Mouse (Mus musculus): Measurements from ENCODE around the gene Vsir. TPM values are rescaled to one million over a fixed set of nuclear protein-coding genes. Genes with fewer than 3 reads are reported as not detected.

The Vsir gene
- polyA plus RNA-seq, 1 experiment from 2014 or later = 4.9 TPM

DNA sequence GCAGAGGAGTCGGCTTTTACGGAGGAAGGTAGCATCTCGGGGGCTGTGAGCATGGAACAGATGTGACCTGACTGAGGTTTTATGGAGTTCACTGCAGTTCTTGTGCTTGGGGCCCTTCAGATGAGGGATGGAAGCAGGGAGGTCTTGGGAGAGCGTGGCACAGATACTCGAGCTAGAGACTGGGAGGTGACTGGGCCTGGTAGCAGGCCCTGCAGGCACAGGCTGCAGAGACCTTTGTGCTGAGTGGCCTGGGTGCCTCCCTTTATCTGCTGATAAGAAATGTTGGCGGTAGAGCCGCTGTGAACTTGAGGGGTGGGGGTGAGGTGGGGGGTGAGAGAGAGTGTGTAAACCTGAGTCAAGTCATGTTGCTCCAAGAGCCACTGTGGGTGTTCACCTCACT, 12.1 kb upstream of the Vsir start:
- Histone ChIP-seq H3K4me3 (ENCODE audit: low read depth, low read length) (no peak overlapping the region), H3K36me3 (ENCODE audit: control insufficient read depth, insufficient read depth, low read length) (no peaks in the 10 kb centered on the region), H3K27ac (ENCODE audit: low read length) (no peak overlapping the region), H3K4me2 (replicated peaks; ENCODE audit: low read depth, low read length) (no peak overlapping the region), H3K4me1 (ENCODE audit: control insufficient read depth, insufficient read depth, low read length) (peaks cover 6% of the 10 kb centered on the region), H3K9me3 (ENCODE audit: control insufficient read depth, low read depth, low read length) (no peaks in the 10 kb centered on the region), H3K9ac (replicated peaks; ENCODE audit: low read depth, low read length) (no peak overlapping the region), H3K27me3 (ENCODE audit: control insufficient read depth, insufficient read depth, low read length) (no peaks in the 10 kb centered on the region)
- peak; percentile 75; the same call in 1 of the 2 replicates for ATAC-seq (ENCODE audit: insufficient number of reproducible peaks, insufficient read depth, low FRiP score, low read depth)
- 61% methylated on average over 7 of the region's 7 CpGs for WGBS

DNA sequence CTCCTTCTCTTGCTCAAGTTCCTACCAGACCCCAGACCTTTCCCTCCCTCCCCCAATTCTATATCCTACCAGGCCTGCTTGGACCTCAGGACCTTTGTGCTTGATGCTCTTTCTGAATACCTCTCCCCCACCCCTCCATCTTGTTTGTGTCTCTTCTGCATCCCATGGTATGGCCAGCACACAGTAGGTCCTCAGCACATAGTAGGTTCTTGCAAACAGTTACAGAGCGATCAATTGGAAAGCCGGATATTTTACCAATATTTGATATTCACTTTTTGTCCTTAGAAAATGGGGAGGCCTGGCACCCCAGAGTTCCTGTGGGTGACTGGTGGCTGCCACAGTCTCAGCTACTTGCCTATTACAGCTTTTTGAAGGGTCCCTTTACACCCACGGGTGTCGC, 11.6 kb upstream of the Vsir start:
- Histone ChIP-seq H3K4me3 (ENCODE audit: low read depth, low read length) (no peak overlapping the region), H3K4me2 (replicated peaks; ENCODE audit: low read depth, low read length) (no peak overlapping the region), H3K9me3 (ENCODE audit: control insufficient read depth, low read depth, low read length) (no peaks in the 10 kb centered on the region), H3K9ac (replicated peaks; ENCODE audit: low read depth, low read length) (no peak overlapping the region), H3K4me1 (ENCODE audit: control insufficient read depth, insufficient read depth, low read length) (peaks cover 2% of the 10 kb centered on the region), H3K36me3 (ENCODE audit: control insufficient read depth, insufficient read depth, low read length) (no peaks in the 10 kb centered on the region), H3K27ac (ENCODE audit: low read length) (no peak overlapping the region), H3K27me3 (ENCODE audit: control insufficient read depth, insufficient read depth, low read length) (no peaks in the 10 kb centered on the region)
- WGBS = 88% methylated on average over 4 of the region's 4 CpGs
- no peak for ATAC-seq (ENCODE audit: insufficient number of reproducible peaks, insufficient read depth, low FRiP score, low read depth)

DNA sequence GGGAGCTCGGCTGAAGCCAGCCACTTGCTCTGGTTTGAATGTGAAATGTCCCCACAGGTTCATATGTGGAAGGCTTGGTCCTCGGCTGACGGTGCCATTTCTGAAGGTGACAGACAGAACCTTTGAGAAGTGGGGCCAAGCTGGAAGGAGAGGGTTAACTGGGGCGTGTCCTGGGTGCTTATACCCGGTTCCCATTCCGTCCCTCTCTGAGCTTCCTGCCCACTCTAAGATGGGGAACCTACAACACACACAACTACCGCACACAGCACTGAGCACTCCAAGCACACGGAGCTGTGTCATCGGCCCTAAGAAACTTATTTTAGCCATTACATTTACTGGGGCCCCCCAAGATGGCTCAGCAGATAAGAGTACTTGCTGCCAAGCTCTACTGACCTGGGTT, 5.1 kb upstream of the Vsir start:
- no peaks in the 10 kb centered on the region for H3K36me3 ChIP-seq (ENCODE audit: control insufficient read depth, insufficient read depth, low read length)
- H3K4me1 ChIP-seq (ENCODE audit: control insufficient read depth, insufficient read depth, low read length) = peaks cover 4% of the 10 kb centered on the region; the same call in 1 of the 2 replicates
- WGBS = 69% methylated on average over 9 of the region's 9 CpGs
- no peak overlapping the region for H3K27ac ChIP-seq (ENCODE audit: low read length)
- H3K27me3 ChIP-seq (ENCODE audit: control insufficient read depth, insufficient read depth, low read length) = no peaks in the 10 kb centered on the region
- no peak overlapping the region for H3K4me2 ChIP-seq (replicated peaks; ENCODE audit: low read depth, low read length)
- no peak for ATAC-seq (ENCODE audit: insufficient number of reproducible peaks, insufficient read depth, low FRiP score, low read depth)
- H3K9ac ChIP-seq (replicated peaks; ENCODE audit: low read depth, low read length) = no peak overlapping the region
- H3K9me3 ChIP-seq (ENCODE audit: control insufficient read depth, low read depth, low read length) = no peaks in the 10 kb centered on the region
- no peak overlapping the region for H3K4me3 ChIP-seq (ENCODE audit: low read depth, low read length)

DNA sequence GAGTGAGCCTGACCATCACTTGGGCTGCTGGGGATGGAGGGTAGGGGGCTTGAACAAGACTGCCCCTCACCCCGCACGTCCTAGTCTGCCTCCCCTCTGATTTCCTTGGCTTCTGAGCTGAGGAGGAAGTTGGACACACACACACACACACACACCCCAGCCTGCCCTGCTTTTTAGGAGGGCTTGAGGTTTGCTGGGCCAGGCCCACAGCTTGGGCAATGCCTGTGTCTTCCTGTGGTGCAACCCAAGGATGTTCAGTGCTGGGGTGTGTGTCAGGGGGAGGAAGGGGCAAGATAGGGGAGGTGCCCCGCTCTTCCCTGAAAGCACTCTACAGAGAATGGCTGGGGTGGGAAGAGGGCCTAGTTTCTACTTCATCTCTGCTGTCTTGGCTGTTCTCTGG, 2.5 kb upstream of the Vsir start:
- Histone ChIP-seq H3K36me3 (ENCODE audit: control insufficient read depth, insufficient read depth, low read length) (no peaks in the 10 kb centered on the region), H3K4me2 (replicated peaks; ENCODE audit: low read depth, low read length) (no peak overlapping the region), H3K9ac (replicated peaks; ENCODE audit: low read depth, low read length) (no peak overlapping the region), H3K4me3 (ENCODE audit: low read depth, low read length) (no peak overlapping the region), H3K27ac (ENCODE audit: low read length) (no peak overlapping the region), H3K27me3 (ENCODE audit: control insufficient read depth, insufficient read depth, low read length) (no peaks in the 10 kb centered on the region), H3K4me1 (ENCODE audit: control insufficient read depth, insufficient read depth, low read length) (peaks cover 24% of the 10 kb centered on the region), H3K9me3 (ENCODE audit: control insufficient read depth, low read depth, low read length) (no peaks in the 10 kb centered on the region)
- ATAC-seq (ENCODE audit: insufficient number of reproducible peaks, insufficient read depth, low FRiP score, low read depth) = no peak
- WGBS = 78% methylated on average over 3 of the region's 3 CpGs

DNA sequence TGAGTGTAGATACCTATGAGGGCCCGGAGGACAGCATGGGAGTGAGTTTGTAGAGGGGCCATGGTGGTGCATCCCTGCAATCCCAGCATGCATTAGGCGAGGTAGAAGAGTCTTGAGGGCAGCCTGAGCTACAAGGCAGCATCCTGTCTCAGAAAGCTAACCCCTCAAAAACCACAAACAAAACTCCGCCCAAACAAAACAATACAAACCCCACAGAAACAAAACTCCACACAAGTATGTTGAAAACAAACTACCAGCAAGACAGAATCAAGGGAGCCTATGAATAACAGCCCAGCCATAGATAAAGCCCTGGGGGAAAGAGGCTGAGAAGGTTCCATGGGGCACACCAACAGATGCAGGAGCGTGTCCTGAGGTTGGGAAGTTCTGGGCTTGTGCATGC, 595 bp upstream of the Vsir start:
- Histone ChIP-seq H3K27ac (ENCODE audit: low read length) (no peak overlapping the region), H3K4me3 (ENCODE audit: low read depth, low read length) (no peak overlapping the region), H3K36me3 (ENCODE audit: control insufficient read depth, insufficient read depth, low read length) (no peaks in the 10 kb centered on the region)

DNA sequence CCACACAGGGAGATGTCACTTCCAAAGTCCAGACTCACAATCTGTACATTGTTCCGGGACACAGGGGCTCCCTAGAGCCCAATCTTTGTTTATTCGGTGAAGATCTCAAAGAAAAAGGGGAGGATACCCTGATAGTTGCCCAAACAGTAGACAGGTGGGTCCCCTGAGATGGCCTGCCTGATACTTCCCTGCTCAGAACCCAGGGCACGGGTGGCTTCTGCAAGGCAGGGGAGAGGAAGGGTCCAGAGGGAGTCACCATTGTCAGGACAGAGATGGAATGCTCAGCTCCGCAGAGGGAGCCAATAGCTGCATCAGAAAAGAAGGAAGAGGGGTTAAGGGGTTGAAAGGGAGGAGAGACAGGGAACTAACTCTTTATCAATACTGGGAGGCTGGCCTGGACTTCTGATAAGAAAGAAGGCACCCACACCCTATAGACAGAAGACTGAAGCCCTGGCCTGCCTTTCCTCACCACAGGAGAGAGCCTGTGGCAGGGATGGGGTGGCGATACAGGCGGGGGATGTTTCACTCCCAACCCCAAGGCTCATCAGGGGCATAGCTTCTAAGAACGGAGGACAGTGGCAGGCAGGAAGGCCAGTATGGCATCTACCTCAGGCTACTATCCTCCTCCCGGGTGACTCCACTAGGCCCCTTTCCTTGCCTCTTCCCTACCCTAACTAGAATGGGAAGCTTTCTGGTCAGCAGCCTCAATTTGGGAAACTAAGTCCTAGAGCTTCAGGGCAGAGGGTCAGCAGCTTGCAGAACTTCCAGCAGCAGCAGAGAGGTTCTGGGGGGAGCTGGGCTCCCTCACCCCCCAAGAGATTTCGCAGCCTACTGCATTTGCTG, 1.3 kb downstream of the Vsir start:
- Histone ChIP-seq H3K27me3 (ENCODE audit: control insufficient read depth, insufficient read depth, low read length) (no peaks in the 10 kb centered on the region), H3K4me3 (ENCODE audit: low read depth, low read length) (peak overlapping the region; percentile 38; the same call in 1 of the 2 replicates), H3K4me2 (replicated peaks; ENCODE audit: low read depth, low read length) (peak overlapping the region; percentile 42), H3K27ac (ENCODE audit: low read length) (peak overlapping the region; percentile 48; the same call in 1 of the 2 replicates), H3K9me3 (ENCODE audit: control insufficient read depth, low read depth, low read length) (no peaks in the 10 kb centered on the region), H3K9ac (replicated peaks; ENCODE audit: low read depth, low read length) (peak overlapping the region; percentile 46; the same call in 1 of the 2 replicates), H3K4me1 (ENCODE audit: control insufficient read depth, insufficient read depth, low read length) (peaks cover 55% of the 10 kb centered on the region), H3K36me3 (ENCODE audit: control insufficient read depth, insufficient read depth, low read length) (no peaks in the 10 kb centered on the region)
- 51% methylated on average over 9 of the region's 9 CpGs for WGBS
- ATAC-seq (ENCODE audit: insufficient number of reproducible peaks, insufficient read depth, low FRiP score, low read depth) = no peak

More for the DNA sequence above, 595 bp upstream of the Vsir start:
- Histone ChIP-seq H3K27me3 (ENCODE audit: control insufficient read depth, insufficient read depth, low read length) (no peaks in the 10 kb centered on the region), H3K9me3 (ENCODE audit: control insufficient read depth, low read depth, low read length) (no peaks in the 10 kb centered on the region), H3K9ac (replicated peaks; ENCODE audit: low read depth, low read length) (no peak overlapping the region), H3K4me1 (ENCODE audit: control insufficient read depth, insufficient read depth, low read length) (peaks cover 37% of the 10 kb centered on the region), H3K4me2 (replicated peaks; ENCODE audit: low read depth, low read length) (peak overlapping the region; percentile 42; the same call in 1 of the 2 replicates)
- WGBS = 91% methylated on average over 4 of the region's 4 CpGs
- ATAC-seq (ENCODE audit: insufficient number of reproducible peaks, insufficient read depth, low FRiP score, low read depth) = no peak

DNA sequence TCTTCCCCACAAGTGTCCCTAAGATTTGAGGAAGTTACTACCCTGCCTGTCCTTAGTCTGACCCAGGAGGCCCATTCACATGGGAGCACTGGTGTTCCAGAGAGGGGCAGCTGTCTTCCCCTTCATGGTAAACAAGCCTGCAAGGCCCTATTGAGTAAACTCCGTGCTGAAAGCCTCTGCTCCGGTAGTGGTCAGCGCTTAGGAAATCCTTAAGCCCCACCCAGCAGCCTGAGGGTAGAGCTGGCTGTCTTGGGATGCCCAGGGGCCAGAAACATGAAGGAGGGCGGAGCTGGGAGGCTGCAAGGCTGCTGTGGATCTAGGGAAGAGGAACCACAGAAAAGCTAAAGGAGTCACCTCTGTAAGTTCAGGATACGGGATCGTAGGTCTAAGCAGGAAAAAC, 2.4 kb downstream of the Vsir start:
- Histone ChIP-seq H3K27ac (ENCODE audit: low read length) (peak overlapping the region; percentile 86; the same call in 1 of the 2 replicates), H3K9me3 (ENCODE audit: control insufficient read depth, low read depth, low read length) (no peaks in the 10 kb centered on the region), H3K9ac (replicated peaks; ENCODE audit: low read depth, low read length) (no peak overlapping the region), H3K36me3 (ENCODE audit: control insufficient read depth, insufficient read depth, low read length) (no peaks in the 10 kb centered on the region), H3K4me1 (ENCODE audit: control insufficient read depth, insufficient read depth, low read length) (peaks cover 58% of the 10 kb centered on the region), H3K4me3 (ENCODE audit: low read depth, low read length) (no peak overlapping the region), H3K27me3 (ENCODE audit: control insufficient read depth, insufficient read depth, low read length) (no peaks in the 10 kb centered on the region), H3K4me2 (replicated peaks; ENCODE audit: low read depth, low read length) (no peak overlapping the region; the same call in 1 of the 2 replicates)
- ATAC-seq (ENCODE audit: insufficient number of reproducible peaks, insufficient read depth, low FRiP score, low read depth) = no peak
- WGBS = 36% methylated on average over 6 of the region's 6 CpGs

DNA sequence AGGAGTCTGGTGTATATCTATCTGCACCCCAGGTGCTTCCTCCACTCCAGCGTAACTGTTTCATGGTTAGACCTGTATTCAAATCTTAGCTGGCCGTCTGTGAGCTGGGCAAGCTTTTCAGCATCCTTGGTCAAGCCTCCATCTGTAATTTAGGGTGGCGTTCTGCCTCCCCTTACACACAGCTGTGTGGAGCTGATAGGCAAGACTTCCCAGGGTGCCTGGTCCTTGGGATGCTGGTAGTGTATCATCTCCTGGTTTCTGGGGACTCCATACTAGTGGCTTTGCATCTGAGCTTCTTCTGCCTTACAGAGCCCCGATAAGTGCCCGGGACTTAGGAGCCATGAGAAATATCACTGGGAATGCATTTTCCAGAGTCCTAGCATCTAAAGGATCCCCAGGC, 3.0 kb downstream of the Vsir start:
- H3K27me3 ChIP-seq (ENCODE audit: control insufficient read depth, insufficient read depth, low read length) = no peaks in the 10 kb centered on the region
- no peaks in the 10 kb centered on the region for H3K9me3 ChIP-seq (ENCODE audit: control insufficient read depth, low read depth, low read length)
- no peak overlapping the region for H3K4me3 ChIP-seq (ENCODE audit: low read depth, low read length)
- peak overlapping the region; percentile 86 for H3K27ac ChIP-seq (ENCODE audit: low read length)
- no peaks in the 10 kb centered on the region for H3K36me3 ChIP-seq (ENCODE audit: control insufficient read depth, insufficient read depth, low read length)
- H3K4me1 ChIP-seq (ENCODE audit: control insufficient read depth, insufficient read depth, low read length) = peaks cover 59% of the 10 kb centered on the region
- 82% methylated on average over 5 of the region's 5 CpGs for WGBS
- no peak overlapping the region for H3K4me2 ChIP-seq (replicated peaks; ENCODE audit: low read depth, low read length)
- H3K9ac ChIP-seq (replicated peaks; ENCODE audit: low read depth, low read length) = no peak overlapping the region
- ATAC-seq (ENCODE audit: insufficient number of reproducible peaks, insufficient read depth, low FRiP score, low read depth) = no peak
